ENCODE assay signal across 9 mouse cellular contexts in the genomic region with DNA sequence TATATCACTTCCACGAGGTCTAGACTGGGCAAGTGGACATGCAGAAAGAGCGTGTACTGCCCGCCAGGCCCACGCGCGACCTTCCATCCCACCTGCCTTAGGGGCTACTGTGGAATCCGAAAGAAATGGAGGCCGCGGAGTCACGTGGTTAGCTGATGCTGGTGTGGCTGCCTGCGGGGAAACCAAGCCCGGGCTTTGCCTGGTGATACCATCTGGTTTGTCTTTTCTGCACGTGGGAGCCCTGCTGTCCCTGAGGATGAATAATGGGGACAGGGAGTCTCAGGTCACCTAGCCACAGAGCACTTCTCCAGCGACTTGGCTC.
DNase-seq lines count a peak whose midpoint lies in the region; ATAC-seq and TF ChIP-seq lines count a peak whose summit lies in the region.
"Had no signal": no experiment of that assay in that cellular context is flagged by ENCODE, and none has a peak within 500 bp of the region (broad histone marks: within the 10 kb centered on the region; RNA-seq: fewer than 3 reads in every experiment).

No protein-coding gene starts in this region.

- WGBS in heart, adult 2 months = 23% methylated on average over 14 of the region's 14 CpGs
- 31% methylated on average over 14 of the region's 14 CpGs for WGBS in thymus, adult 2 months
- 17% methylated on average over 14 of the region's 14 CpGs for WGBS in limb, embryonic 12.5 days
- WGBS in stomach, embryonic 14.5 days = 19% methylated on average over 14 of the region's 14 CpGs

- H3K27me3 ChIP-seq in heart, adult 2 months (ENCODE audit: control insufficient read depth, insufficient read depth, low read length) = no peaks in the 10 kb centered on the region
- peaks cover 7% of the 10 kb centered on the region; the same call in 1 of the 2 replicates for H3K27me3 ChIP-seq in thymus, adult 2 months (ENCODE audit: control insufficient read depth, insufficient read depth, low read length)
- H3K27me3 ChIP-seq in limb, embryonic 12.5 days = peaks cover 12% of the 10 kb centered on the region
- no peaks in the 10 kb centered on the region for H3K27me3 ChIP-seq in stomach, embryonic 14.5 days (ENCODE audit: control insufficient read depth, insufficient read depth, low read length)

- TF ChIP-seq EP300 in heart, adult 2 months (IDR thresholded peaks at IDR 0.05; ENCODE audit: insufficient read depth, low read depth, low read length) = no peak

- peak overlapping the region; percentile 77 for H3K4me2 ChIP-seq in limb, embryonic 12.5 days
- peak overlapping the region; percentile 63 for H3K4me2 ChIP-seq in stomach, embryonic 14.5 days (replicated peaks; ENCODE audit: low read depth, low read length)

- no peak overlapping the region for H3K4me3 ChIP-seq in heart, adult 2 months
- H3K4me3 ChIP-seq in thymus, adult 2 months (ENCODE audit: control insufficient read depth, insufficient read depth, low read length) = no peak overlapping the region
- H3K4me3 ChIP-seq in limb, embryonic 12.5 days (replicated peaks) = peak overlapping the region; percentile 42
- no peak overlapping the region for H3K4me3 ChIP-seq in stomach, embryonic 14.5 days (ENCODE audit: low read depth, low read length)

- H3K36me3 ChIP-seq in heart, adult 2 months (ENCODE audit: control insufficient read depth, insufficient read depth, low read length) = no peaks in the 10 kb centered on the region
- no peaks in the 10 kb centered on the region for H3K36me3 ChIP-seq in thymus, adult 2 months (ENCODE audit: control insufficient read depth, insufficient read depth, low read length)
- H3K36me3 ChIP-seq in limb, embryonic 12.5 days = no peaks in the 10 kb centered on the region
- no peaks in the 10 kb centered on the region for H3K36me3 ChIP-seq in stomach, embryonic 14.5 days (ENCODE audit: control insufficient read depth, insufficient read depth, low read length)
- H3K36me3 ChIP-seq: G1E had no signal

- no peak for TF ChIP-seq POLR2A in heart, adult 2 months (IDR thresholded peaks at IDR 0.05; ENCODE audit: insufficient read depth, low read depth, low read length)
- 0 out of 2 replicates have a peak, but pooled peaks have one; percentile 17 for TF ChIP-seq POLR2A in thymus, adult 2 months (IDR thresholded peaks at IDR 0.05; ENCODE audit: control insufficient read depth, extremely low read depth, insufficient read depth, low read length, poor library complexity)

- TF ChIP-seq CTCF in heart, adult 2 months (IDR thresholded peaks at IDR 0.05) = no peak
- TF ChIP-seq CTCF in thymus, adult 2 months (IDR thresholded peaks at IDR 0.05; ENCODE audit: borderline replicate concordance, control insufficient read depth, extremely low read depth, insufficient read depth, low read length, poor library complexity) = no peak

- ATAC-seq in limb, embryonic 12.5 days (ENCODE audit: insufficient number of reproducible peaks, insufficient read depth, low FRiP score, low TSS enrichment, low read depth) = no peak; the same call in 1 of the 2 replicates
- ATAC-seq in stomach, embryonic 14.5 days (ENCODE audit: insufficient number of reproducible peaks, insufficient read depth, low FRiP score, low read depth) = no peak
- no peak for ATAC-seq in monocyte, adult 5-6 weeks (replicated peaks; ENCODE audit: insufficient number of reproducible peaks, low FRiP score, low TSS enrichment, poor library complexity, severe bottlenecking)

- DNase-seq in heart, adult 2 months = no peak
- no peak for DNase-seq in heart, postnatal 10 days
- DNase-seq in thymus, adult 2 months = no peak
- no peak for DNase-seq in thymus, adult 18-20 months
- no peak for DNase-seq in retina, postnatal 1 day

- intact Hi-C loops in heart, adult 2 months (cut with DNase I) = loop anchor here (1.0 to 5.0 kb wide), 8 partner anchors 51 to 406 kb away; a partner anchor contains a TSS
- intact Hi-C loops in heart, postnatal 10 days (cut with DNase I) = loop anchor here (1.0 to 2.0 kb wide), 3 partner anchors 264 to 406 kb away; no protein-coding TSS in a partner anchor

- peak overlapping the region; percentile 81 for H3K27ac ChIP-seq in heart, adult 2 months
- no peak overlapping the region for H3K27ac ChIP-seq in thymus, adult 2 months (ENCODE audit: control insufficient read depth, insufficient read depth, low read length)
- H3K27ac ChIP-seq in limb, embryonic 12.5 days = peak overlapping the region; percentile 94
- no peak overlapping the region for H3K27ac ChIP-seq in stomach, embryonic 14.5 days (ENCODE audit: low read length)

- peaks cover 5% of the 10 kb centered on the region for H3K4me1 ChIP-seq in heart, adult 2 months (ENCODE audit: control insufficient read depth, insufficient read depth, low read length)
- H3K4me1 ChIP-seq in thymus, adult 2 months (replicated peaks; ENCODE audit: control insufficient read depth, insufficient read depth, low read length) = peaks cover 14% of the 10 kb centered on the region
- H3K4me1 ChIP-seq in limb, embryonic 12.5 days (replicated peaks) = peaks cover 40% of the 10 kb centered on the region
- H3K4me1 ChIP-seq in stomach, embryonic 14.5 days (ENCODE audit: control insufficient read depth, insufficient read depth, low read length) = peaks cover 17% of the 10 kb centered on the region; the same call in 1 of the 2 replicates

- H3K9ac ChIP-seq in heart, adult 2 months (ENCODE audit: low read depth, low read length) = peak overlapping the region; percentile 19
- no peak overlapping the region for H3K9ac ChIP-seq in limb, embryonic 12.5 days (replicated peaks)
- H3K9ac ChIP-seq in stomach, embryonic 14.5 days (replicated peaks; ENCODE audit: low read depth, low read length) = no peak overlapping the region

- H3K79me2 ChIP-seq in heart, adult 2 months (replicated peaks; ENCODE audit: control insufficient read depth, insufficient read depth, low read length) = no peaks in the 10 kb centered on the region

- H3K9me3 ChIP-seq in limb, embryonic 12.5 days = 0 out of 2 replicates have a peak, but pooled peaks cover 3% of the 10 kb centered on the region
- H3K9me3 ChIP-seq in stomach, embryonic 14.5 days (ENCODE audit: control insufficient read depth, low read depth, low read length) = no peaks in the 10 kb centered on the region
- H3K9me3 ChIP-seq: G1E had no signal

Comparison
In these comparisons a context has a peak if more than half of its experiments do, and no peak if none do; other contexts are left out.
1. H3K27ac ChIP-seq: peak in heart, adult 2 months (single experiment) and limb, embryonic 12.5 days (single experiment); none in thymus, adult 2 months (single experiment) and stomach, embryonic 14.5 days (single experiment).